Mouse (Mus musculus): ENCODE measurements around the gene Ttc7b.

GRCm38 (mm10) chr12:100341614-100342013 is 179.0 kb downstream of the Ttc7b start:
- TF ChIP-seq CTCF (IDR thresholded peaks at IDR 0.05 in 2 of 3, conservative IDR thresholded peaks at IDR 0.05 in 1 of 3; ENCODE audit: control insufficient read depth in 1 of 3, insufficient read depth in 1 of 3, low read depth in 2 of 3, low read length in 3 of 3, poor library complexity in 1 of 3, severe bottlenecking in 1 of 3) (no peak), UBTF (IDR thresholded peaks at IDR 0.05; ENCODE audit: borderline replicate concordance, insufficient read depth, low read depth, low read length) (no peak), ZKSCAN1 (IDR thresholded peaks at IDR 0.05; ENCODE audit: low read depth, low read length) (no peak), BHLHE40 (IDR thresholded peaks at IDR 0.05; ENCODE audit: borderline replicate concordance, low read depth, low read length) (no peak), POLR2A (IDR thresholded peaks at IDR 0.05; ENCODE audit: control insufficient read depth in 1 of 2, insufficient read depth in 1 of 2, low read depth in 1 of 2, low read length in 2 of 2, poor library complexity in 1 of 2) (no peak), ETS1 (IDR thresholded peaks at IDR 0.05; ENCODE audit: low read depth, low read length) (no peak), MXI1 (IDR thresholded peaks at IDR 0.05; ENCODE audit: low read depth, low read length) (no peak), MYC (IDR thresholded peaks at IDR 0.05; ENCODE audit: low read depth, low read length) (no peak), MEF2A (IDR thresholded peaks at IDR 0.05; ENCODE audit: extremely low read depth, insufficient replicate concordance, low read depth, low read length, poor library complexity, severe bottlenecking) (no peak), POLR2AphosphoS5 (IDR thresholded peaks at IDR 0.05; ENCODE audit: borderline replicate concordance, low read depth, low read length) (no peak), ZC3H11A (IDR thresholded peaks at IDR 0.05; ENCODE audit: low read depth, low read length) (no peak), CHD2 (IDR thresholded peaks at IDR 0.05; ENCODE audit: low read length) (no peak), EP300 (IDR thresholded peaks at IDR 0.05; ENCODE audit: low read depth in 1 of 2, low read length in 2 of 2) (no peak)
